Mouse (Mus musculus): ENCODE results near the gene Smok3c. TPM values are rescaled to one million over a fixed set of nuclear protein-coding genes. Genes with fewer than 3 reads are reported as not detected.

The Smok3c gene
- total and polyA plus RNA-seq, 3 experiments: not detected

Other genes with a start within 250 kb of the Smok3c start
- gene Pilra, start 216.9 kb upstream of the Smok3c start, total RNA-seq (2012; rRNA removed): 0.36 and 1.5 TPM in 2 replicates
- under 1 TPM in 1 of 2 experiments, not detected in 1; 0.89 TPM for gene Pilra, start 216.9 kb upstream of the Smok3c start, polyA plus RNA-seq (2012; ENCODE audit: insufficient read depth in 1 of 2, insufficient read length in 2 of 2, low read depth in 1 of 2, low replicate concordance in 2 of 2, missing spikeins in 1 of 2)
- 4.4 and 12.1 TPM in 2 replicates for gene Pilrb1, start 195.1 kb upstream of the Smok3c start, total RNA-seq (2012; rRNA removed)
- 1 to 10 TPM in 1 of 2 experiments, not detected in 1; 4.5 TPM for gene Pilrb1, start 195.1 kb upstream of the Smok3c start, polyA plus RNA-seq (2012; ENCODE audit: insufficient read depth in 1 of 2, insufficient read length in 2 of 2, low read depth in 1 of 2, low replicate concordance in 2 of 2, missing spikeins in 1 of 2)
- gene Pilrb2, start 181.4 kb upstream of the Smok3c start, total RNA-seq (2012; rRNA removed): 32.1 and 71.7 TPM in 2 replicates
- gene Pilrb2, start 181.4 kb upstream of the Smok3c start, polyA plus RNA-seq (2012; ENCODE audit: insufficient read depth in 1 of 2, insufficient read length in 2 of 2, low read depth in 1 of 2, low replicate concordance in 2 of 2, missing spikeins in 1 of 2): 10 to 100 TPM in 1 of 2 experiments, not detected in 1; 25.9 TPM
- gene Cyp3a13, start 131.6 kb upstream of the Smok3c start, total RNA-seq (2012; rRNA removed): not detected in 2 replicates
- gene Cyp3a13, start 131.6 kb upstream of the Smok3c start, polyA plus RNA-seq (2012; ENCODE audit: insufficient read depth in 1 of 2, insufficient read length in 2 of 2, low read depth in 1 of 2, low replicate concordance in 2 of 2, missing spikeins in 1 of 2): not detected
- not detected in 2 replicates for gene Gjc3, start 90.1 kb upstream of the Smok3c start, total RNA-seq (2012; rRNA removed)
- not detected for gene Gjc3, start 90.1 kb upstream of the Smok3c start, polyA plus RNA-seq (2012; ENCODE audit: insufficient read depth in 1 of 2, insufficient read length in 2 of 2, low read depth in 1 of 2, low replicate concordance in 2 of 2, missing spikeins in 1 of 2)
- not detected in 2 replicates for gene Azgp1, start 71.7 kb upstream of the Smok3c start, total RNA-seq (2012; rRNA removed)
- gene Azgp1, start 71.7 kb upstream of the Smok3c start, polyA plus RNA-seq (2012; ENCODE audit: insufficient read depth in 1 of 2, insufficient read length in 2 of 2, low read depth in 1 of 2, low replicate concordance in 2 of 2, missing spikeins in 1 of 2): not detected
- not detected in 2 replicates for gene Smok3a, start 31.9 kb upstream of the Smok3c start, total RNA-seq (2012; rRNA removed)
- gene Smok3a, start 31.9 kb upstream of the Smok3c start, polyA plus RNA-seq (2012; ENCODE audit: insufficient read depth in 1 of 2, insufficient read length in 2 of 2, low read depth in 1 of 2, low replicate concordance in 2 of 2, missing spikeins in 1 of 2): not detected
- gene Smok3b, start 31.8 kb upstream of the Smok3c start, total RNA-seq (2012; rRNA removed): not detected in 2 replicates
- not detected for gene Smok3b, start 31.8 kb upstream of the Smok3c start, polyA plus RNA-seq (2012; ENCODE audit: insufficient read depth in 1 of 2, insufficient read length in 2 of 2, low read depth in 1 of 2, low replicate concordance in 2 of 2, missing spikeins in 1 of 2)
- 11.5 and 13.4 TPM in 2 replicates for gene Zkscan1, start 31.9 kb downstream of the Smok3c start, total RNA-seq (2012; rRNA removed)
- gene Zkscan1, start 31.9 kb downstream of the Smok3c start, polyA plus RNA-seq (2012; ENCODE audit: insufficient read depth in 1 of 2, insufficient read length in 2 of 2, low read depth in 1 of 2, low replicate concordance in 2 of 2, missing spikeins in 1 of 2): 10 to 100 TPM; 10.6 to 51.7 TPM
- 7.6 and 9.0 TPM in 2 replicates for gene Zscan21, start 63.7 kb downstream of the Smok3c start, total RNA-seq (2012; rRNA removed)
- gene Zscan21, start 63.7 kb downstream of the Smok3c start, polyA plus RNA-seq (2012; ENCODE audit: insufficient read depth in 1 of 2, insufficient read length in 2 of 2, low read depth in 1 of 2, low replicate concordance in 2 of 2, missing spikeins in 1 of 2): 10 to 100 TPM in 1 of 2 experiments, not detected in 1; 10.5 TPM
- gene Zfp113, start 102.5 kb downstream of the Smok3c start, total RNA-seq (2012; rRNA removed): 5.4 and 6.9 TPM in 2 replicates
- gene Zfp113, start 102.5 kb downstream of the Smok3c start, polyA plus RNA-seq (2012; ENCODE audit: insufficient read depth in 1 of 2, insufficient read length in 2 of 2, low read depth in 1 of 2, low replicate concordance in 2 of 2, missing spikeins in 1 of 2): 1 to 10 TPM in 1 of 2 experiments, not detected in 1; 6.8 TPM
- 52.6 and 63.7 TPM in 2 replicates for gene Cops6, start 107.9 kb downstream of the Smok3c start, total RNA-seq (2012; rRNA removed)
- gene Cops6, start 107.9 kb downstream of the Smok3c start, polyA plus RNA-seq (2012; ENCODE audit: insufficient read depth in 1 of 2, insufficient read length in 2 of 2, low read depth in 1 of 2, low replicate concordance in 2 of 2, missing spikeins in 1 of 2): 100 to 1,000 TPM in 1 of 2 experiments, not detected in 1; 152 TPM
- 19.1 and 22.2 TPM in 2 replicates for gene Ap4m1, start 118.8 kb downstream of the Smok3c start, total RNA-seq (2012; rRNA removed)
- gene Ap4m1, start 118.8 kb downstream of the Smok3c start, polyA plus RNA-seq (2012; ENCODE audit: insufficient read depth in 1 of 2, insufficient read length in 2 of 2, low read depth in 1 of 2, low replicate concordance in 2 of 2, missing spikeins in 1 of 2): 10 to 100 TPM in 1 of 2 experiments, not detected in 1; 38.5 TPM
- 202 TPM in 2 replicates for gene Mcm7, start 119.2 kb downstream of the Smok3c start, total RNA-seq (2012; rRNA removed)
- gene Mcm7, start 119.2 kb downstream of the Smok3c start, polyA plus RNA-seq (2012; ENCODE audit: insufficient read depth in 1 of 2, insufficient read length in 2 of 2, low read depth in 1 of 2, low replicate concordance in 2 of 2, missing spikeins in 1 of 2): 100 to 1,000 TPM; 255 to 565 TPM
- gene Taf6, start 134.3 kb downstream of the Smok3c start, total RNA-seq (2012; rRNA removed): 52.6 and 59.6 TPM in 2 replicates
- gene Taf6, start 134.3 kb downstream of the Smok3c start, polyA plus RNA-seq (2012; ENCODE audit: insufficient read depth in 1 of 2, insufficient read length in 2 of 2, low read depth in 1 of 2, low replicate concordance in 2 of 2, missing spikeins in 1 of 2): 10 to 100 TPM in 1 of 2 experiments, not detected in 1; 94.7 TPM
- 7.8 TPM in 2 replicates for gene Cnpy4, start 134.3 kb downstream of the Smok3c start, total RNA-seq (2012; rRNA removed)
- 10 to 100 TPM in 1 of 2 experiments, not detected in 1; 12.1 TPM for gene Cnpy4, start 134.3 kb downstream of the Smok3c start, polyA plus RNA-seq (2012; ENCODE audit: insufficient read depth in 1 of 2, insufficient read length in 2 of 2, low read depth in 1 of 2, low replicate concordance in 2 of 2, missing spikeins in 1 of 2)
- 5.0 and 5.2 TPM in 2 replicates for gene Mblac1, start 141.1 kb downstream of the Smok3c start, total RNA-seq (2012; rRNA removed)
- gene Mblac1, start 141.1 kb downstream of the Smok3c start, polyA plus RNA-seq (2012; ENCODE audit: insufficient read depth in 1 of 2, insufficient read length in 2 of 2, low read depth in 1 of 2, low replicate concordance in 2 of 2, missing spikeins in 1 of 2): 1 to 10 TPM in 1 of 2 experiments, not detected in 1; 5.7 TPM
- not detected in 2 replicates for gene Nxpe5, start 172.7 kb downstream of the Smok3c start, total RNA-seq (2012; rRNA removed)
- gene Nxpe5, start 172.7 kb downstream of the Smok3c start, polyA plus RNA-seq (2012; ENCODE audit: insufficient read depth in 1 of 2, insufficient read length in 2 of 2, low read depth in 1 of 2, low replicate concordance in 2 of 2, missing spikeins in 1 of 2): not detected
- 45.7 and 51.5 TPM in 2 replicates for gene Lamtor4, start 202.3 kb downstream of the Smok3c start, total RNA-seq (2012; rRNA removed)
- gene Lamtor4, start 202.3 kb downstream of the Smok3c start, polyA plus RNA-seq (2012; ENCODE audit: insufficient read depth in 1 of 2, insufficient read length in 2 of 2, low read depth in 1 of 2, low replicate concordance in 2 of 2, missing spikeins in 1 of 2): 10 to 100 TPM in 1 of 2 experiments, not detected in 1; 59.0 TPM
- 27.8 and 35.6 TPM in 2 replicates for gene BC037034, start 210.8 kb downstream of the Smok3c start, total RNA-seq (2012; rRNA removed)
- 10 to 100 TPM in 1 of 2 experiments, not detected in 1; 59.1 TPM for gene BC037034, start 210.8 kb downstream of the Smok3c start, polyA plus RNA-seq (2012; ENCODE audit: insufficient read depth in 1 of 2, insufficient read length in 2 of 2, low read depth in 1 of 2, low replicate concordance in 2 of 2, missing spikeins in 1 of 2)
- gene Gal3st4, start 219.6 kb downstream of the Smok3c start, total RNA-seq (2012; rRNA removed): 0.15 and 0.16 TPM in 2 replicates
- under 1 TPM in 1 of 2 experiments, not detected in 1; 0.17 TPM for gene Gal3st4, start 219.6 kb downstream of the Smok3c start, polyA plus RNA-seq (2012; ENCODE audit: insufficient read depth in 1 of 2, insufficient read length in 2 of 2, low read depth in 1 of 2, low replicate concordance in 2 of 2, missing spikeins in 1 of 2)
- gene Gm43720, start 226.8 kb downstream of the Smok3c start, total RNA-seq (2012; rRNA removed): not detected in 2 replicates
- not detected for gene Gm43720, start 226.8 kb downstream of the Smok3c start, polyA plus RNA-seq (2012; ENCODE audit: insufficient read depth in 1 of 2, insufficient read length in 2 of 2, low read depth in 1 of 2, low replicate concordance in 2 of 2, missing spikeins in 1 of 2)
- gene Gpc2, start 226.8 kb downstream of the Smok3c start, total RNA-seq (2012; rRNA removed): 0.04 TPM in 1 of 2 replicates, not detected in the other
- gene Gpc2, start 226.8 kb downstream of the Smok3c start, polyA plus RNA-seq (2012; ENCODE audit: insufficient read depth in 1 of 2, insufficient read length in 2 of 2, low read depth in 1 of 2, low replicate concordance in 2 of 2, missing spikeins in 1 of 2): not detected
- not detected in 2 replicates for gene Stag3, start 227.0 kb downstream of the Smok3c start, total RNA-seq (2012; rRNA removed)
- under 1 TPM in 1 of 2 experiments, not detected in 1; 0.07 TPM for gene Stag3, start 227.0 kb downstream of the Smok3c start, polyA plus RNA-seq (2012; ENCODE audit: insufficient read depth in 1 of 2, insufficient read length in 2 of 2, low read depth in 1 of 2, low replicate concordance in 2 of 2, missing spikeins in 1 of 2)